Mouse (Mus musculus) mouse trophoblast stem cell (cell line): ENCODE results near the gene Olfr1357.
"Not testable (repeated sequence)": the region's sequence is repeated elsewhere in the genome, so short reads cannot be mapped to it uniquely, and the experiment has no call there.

ENCODE experiments used
- in situ Hi-C, 2 experiments: fragments of 300-500 bp; cut with MseI, MboI; formaldehyde crosslinking; loops; 2 replicates in 1 of 2; 3 replicates in 1 of 2; pipeline ENCODE4 v1.15.1; 2025

Olfr1357 gene

GRCm38 (mm10) chr10:78617974-78618373 lies at the start of gene Olfr1357:
Gene Olfr1357, minus strand, starts transcription at chr10:78618074.
- in situ Hi-C loops = no loop called here

- in situ Hi-C loops = not testable (repeated sequence)
Measured at GRCm38 (mm10) chr10:78666696-78667095, 48.8 kb upstream of the Olfr1357 start.

- in situ Hi-C loops = no loop called here
Measured at GRCm38 (mm10) chr10:78664546-78664945, 46.7 kb upstream of the Olfr1357 start.

GRCm38 (mm10) chr10:78661198-78661597 lies 43.3 kb upstream of the Olfr1357 start:
- in situ Hi-C loops = no loop called here

- in situ Hi-C loops = loop anchor here (5.0 to 10.0 kb wide), 2 partner anchors 110 to 112 kb away; no protein-coding TSS in a partner anchor
Measured at GRCm38 (mm10) chr10:78632311-78632710, 14.4 kb upstream of the Olfr1357 start.

- in situ Hi-C loops = loop anchor here (5.0 to 10.0 kb wide), 2 partner anchors 112 to 115 kb away; no protein-coding TSS in a partner anchor
Measured at GRCm38 (mm10) chr10:78630194-78630593, 12.3 kb upstream of the Olfr1357 start.

- in situ Hi-C loops = not testable (repeated sequence)
Measured at GRCm38 (mm10) chr10:78623143-78623542, 5.3 kb upstream of the Olfr1357 start.

GRCm38 (mm10) chr10:78607602-78608001 lies 10.3 kb downstream of the Olfr1357 start:
- in situ Hi-C loops = loop anchor here (10.0 kb wide), 1 partner anchor 83 kb away; no protein-coding TSS in a partner anchor

GRCm38 (mm10) chr10:78605080-78605479 lies 12.8 kb downstream of the Olfr1357 start:
- in situ Hi-C loops = loop anchor here (10.0 kb wide), 1 partner anchor 80 kb away; no protein-coding TSS in a partner anchor

- in situ Hi-C loops = loop anchor here (10.0 kb wide), 1 partner anchor 75 kb away; no protein-coding TSS in a partner anchor
Measured at GRCm38 (mm10) chr10:78599865-78600264, 18.0 kb downstream of the Olfr1357 start.

- in situ Hi-C loops = no loop called here
Measured at GRCm38 (mm10) chr10:78594566-78594965, 23.3 kb downstream of the Olfr1357 start.

GRCm38 (mm10) chr10:78594157-78594556 lies 23.7 kb downstream of the Olfr1357 start:
- in situ Hi-C loops = no loop called here

- in situ Hi-C loops = no loop called here
Measured at GRCm38 (mm10) chr10:78593736-78594135, 24.1 kb downstream of the Olfr1357 start.

- in situ Hi-C loops = no loop called here
Measured at GRCm38 (mm10) chr10:78592856-78593379, 25.0 kb downstream of the Olfr1357 start.

- in situ Hi-C loops = no loop called here
Measured at GRCm38 (mm10) chr10:78591406-78592328, 26.2 kb downstream of the Olfr1357 start, which contains the start of gene Syde1. Gene Syde1, minus strand, starts transcription at chr10:78591964.

- in situ Hi-C loops = no loop called here
Measured at GRCm38 (mm10) chr10:78590744-78591143, 27.1 kb downstream of the Olfr1357 start.

GRCm38 (mm10) chr10:78589901-78590300 lies 28.0 kb downstream of the Olfr1357 start:
- in situ Hi-C loops = no loop called here

GRCm38 (mm10) chr10:78589291-78589690 lies 28.6 kb downstream of the Olfr1357 start:
- in situ Hi-C loops = no loop called here

- in situ Hi-C loops = no loop called here
Measured at GRCm38 (mm10) chr10:78586026-78586425, 31.8 kb downstream of the Olfr1357 start.

- in situ Hi-C loops = no loop called here
Measured at GRCm38 (mm10) chr10:78585606-78586005, 32.3 kb downstream of the Olfr1357 start.

- in situ Hi-C loops = no loop called here
Measured at GRCm38 (mm10) chr10:78584996-78585395, 32.9 kb downstream of the Olfr1357 start.

GRCm38 (mm10) chr10:78583939-78584338 lies 33.9 kb downstream of the Olfr1357 start:
- in situ Hi-C loops = no loop called here
